Mouse (Mus musculus) WW6 (cell line): ENCODE results near the gene Baz1a.
"Not testable (repeated sequence)": the region's sequence is repeated elsewhere in the genome, so short reads cannot be mapped to it uniquely, and the experiment has no call there.

Source experiments
- DNase-seq: peaks from one replicate; pipeline ENCODE4 v3.0.0-alpha.2; 2013; ENCODE audit warnings: low read depth, low spot score

The Baz1a gene

DNA sequence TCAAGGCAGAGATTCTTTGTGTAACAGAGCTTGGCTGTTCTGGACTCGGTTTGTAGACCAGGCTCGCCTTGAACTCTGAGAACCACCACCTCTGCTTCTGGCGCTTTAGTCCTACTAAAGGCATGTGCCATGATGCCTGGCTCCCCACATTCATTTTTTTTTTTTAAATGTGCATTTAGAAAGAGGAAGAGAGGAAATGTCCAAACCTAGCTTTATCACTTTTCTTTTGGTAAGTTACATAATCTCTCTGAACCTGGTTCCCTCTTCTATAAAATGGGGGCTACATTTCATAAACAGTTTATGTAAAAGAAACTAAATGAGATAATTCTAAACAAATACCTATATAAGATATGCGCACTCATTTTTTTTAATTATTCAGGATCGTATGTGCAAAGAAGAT, 33.2 kb downstream of the Baz1a start:
- no peak for DNase-seq

DNA sequence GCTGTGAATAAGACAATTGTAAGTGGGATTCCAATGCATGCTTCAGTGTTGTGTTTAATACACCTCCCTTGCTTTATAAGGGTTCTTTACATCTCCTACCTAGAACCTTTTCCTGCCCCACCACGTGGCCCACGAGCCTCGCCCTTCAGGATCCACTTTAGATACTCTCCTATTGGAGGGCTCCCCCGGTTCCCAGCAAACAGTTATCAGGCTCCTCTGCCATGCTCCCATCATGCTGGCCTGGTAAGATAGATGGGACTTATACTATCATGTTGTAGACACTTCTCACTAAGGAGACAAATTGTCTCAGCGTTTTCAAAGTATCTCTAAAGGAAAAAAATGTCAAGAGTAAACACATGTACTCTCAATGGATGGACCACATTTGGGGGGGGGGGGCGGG, 33.6 kb downstream of the Baz1a start:
- DNase-seq = no peak

DNA sequence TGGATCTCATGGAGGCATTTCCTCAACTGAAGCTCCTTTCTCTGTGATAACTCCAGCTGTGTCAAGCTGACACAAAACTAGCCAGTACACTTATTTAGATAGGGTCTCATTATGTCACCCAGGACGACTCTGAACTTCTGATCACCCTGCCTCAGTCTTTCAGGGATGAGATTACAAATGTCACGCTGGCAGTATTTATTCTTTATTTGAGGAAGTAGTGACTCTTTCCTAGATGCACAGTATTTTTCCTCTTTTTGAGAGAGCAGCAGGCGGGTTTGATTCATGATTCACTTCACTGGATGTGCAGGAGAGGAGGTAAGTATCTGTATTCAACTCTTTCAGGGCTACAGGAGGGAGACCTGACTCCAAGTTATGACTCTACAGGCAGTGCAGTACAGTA, 45.1 kb downstream of the Baz1a start:
- DNase-seq = no peak

- DNase-seq = no peak
Observed at GRCm38 (mm10) chr12:54965532-54966160, 48.5 kb downstream of the Baz1a start.

DNA sequence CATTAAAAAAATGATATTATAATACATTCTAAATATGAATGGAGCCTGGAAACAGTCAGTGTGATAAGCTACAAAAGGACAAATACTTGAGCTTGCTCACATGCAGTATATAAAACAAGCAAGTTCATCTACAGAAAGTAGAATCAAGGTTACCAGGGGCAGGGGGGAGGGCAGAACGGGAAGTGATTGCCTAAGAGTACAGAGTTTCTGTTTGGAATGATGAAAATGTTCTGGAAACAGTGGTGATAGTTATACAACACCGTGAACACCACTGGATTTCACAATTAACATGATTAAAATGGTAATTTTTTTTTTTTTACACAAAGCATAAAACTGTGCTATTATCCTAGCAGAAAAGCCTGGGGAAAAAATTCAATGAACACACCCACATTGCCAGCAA, 54.6 kb downstream of the Baz1a start:
- no peak for DNase-seq

DNA sequence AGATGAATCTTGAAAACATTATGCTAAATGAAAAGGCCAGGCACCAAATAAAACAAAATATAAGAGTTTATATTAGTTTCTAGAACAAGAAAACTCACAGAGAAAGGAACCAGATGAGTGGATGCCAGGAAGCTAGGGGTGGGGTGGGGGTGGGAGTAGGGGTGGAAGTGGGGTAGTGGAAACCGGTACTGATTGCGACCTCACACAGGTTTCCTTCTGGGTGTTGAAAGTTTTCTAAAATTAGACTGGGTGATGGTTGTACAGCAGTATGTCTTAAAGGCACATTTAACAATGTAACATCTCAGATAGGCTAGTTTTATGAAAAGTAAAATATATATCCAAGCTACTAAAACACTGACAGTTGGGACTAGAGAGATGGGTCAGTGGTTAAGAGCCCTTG, 57.2 kb downstream of the Baz1a start:
- no peak for DNase-seq

DNA sequence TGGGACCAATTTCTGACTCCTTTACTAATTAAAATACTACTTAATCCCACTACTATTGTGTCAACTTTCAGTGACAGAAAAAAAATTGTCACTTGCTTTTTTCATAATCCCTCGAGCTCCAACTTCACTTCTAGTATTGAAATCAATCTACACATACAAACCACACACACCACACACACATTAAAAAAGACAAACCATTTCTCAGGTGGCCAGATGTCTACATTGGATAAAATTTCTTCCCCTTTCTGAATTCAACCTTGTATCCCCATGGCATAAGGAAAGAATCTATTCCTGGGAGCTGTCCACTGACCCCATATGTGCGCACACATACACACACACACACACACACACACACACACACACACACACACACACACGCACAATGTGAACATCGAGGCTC, 57.7 kb downstream of the Baz1a start:
- DNase-seq = no peak

DNA sequence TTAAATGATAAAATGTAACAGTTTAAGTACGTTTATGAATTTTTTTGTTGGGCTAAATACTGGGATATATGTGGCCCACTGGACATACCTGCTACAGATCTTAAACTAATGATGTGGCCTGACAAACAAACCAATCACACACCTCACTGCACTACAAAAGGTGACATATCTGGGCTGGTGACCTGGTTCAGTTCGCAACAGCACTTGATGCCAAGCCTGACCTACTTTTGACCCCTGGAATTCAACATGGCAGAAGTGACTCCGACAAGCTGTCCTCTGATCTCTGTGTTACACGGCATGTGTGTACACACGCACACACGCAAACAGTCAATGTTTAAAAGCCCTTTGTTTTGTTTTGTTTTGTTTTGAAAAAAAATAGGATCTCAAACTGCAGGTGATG, 68.0 kb downstream of the Baz1a start:
- no peak for DNase-seq

GRCm38 (mm10) chr12:54942586-54943157, 71.5 kb downstream of the Baz1a start:
- DNase-seq = not testable (repeated sequence)

DNA sequence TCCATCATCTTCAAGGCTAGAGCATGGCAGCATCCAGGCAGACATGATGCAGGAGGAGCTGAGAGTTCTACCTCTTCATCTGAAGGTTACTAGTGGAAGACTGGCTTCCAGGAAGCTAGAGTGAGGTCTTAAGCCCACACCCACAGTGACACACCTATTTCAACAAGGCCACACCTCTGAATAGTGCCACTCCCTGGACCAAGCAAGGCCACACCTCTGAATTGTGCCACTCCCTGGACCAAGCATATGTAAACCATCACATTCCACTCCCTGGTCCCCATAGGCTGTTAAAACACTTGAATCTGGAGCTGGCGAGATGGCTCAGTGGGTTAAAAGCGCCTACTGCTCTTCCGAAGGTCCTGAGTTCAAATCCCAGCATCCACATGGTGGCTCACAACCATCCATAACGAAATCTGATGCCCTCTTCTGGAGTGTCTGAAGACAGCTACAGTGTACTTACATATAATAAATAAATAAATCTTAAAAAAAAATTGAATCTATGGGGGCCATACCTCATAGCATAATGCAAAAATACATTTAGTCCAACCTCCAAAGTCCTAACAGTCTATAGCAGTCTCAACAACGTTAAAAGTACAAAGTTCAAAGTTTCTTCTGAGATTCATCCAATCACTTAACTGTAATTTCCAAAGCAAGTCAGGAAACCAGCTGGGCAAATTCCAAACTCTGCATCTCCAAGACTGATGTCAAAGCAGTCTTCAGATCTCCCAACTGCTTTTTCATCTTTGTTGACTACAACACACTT, 76.4 kb downstream of the Baz1a start:
- DNase-seq = not testable (repeated sequence)

DNA sequence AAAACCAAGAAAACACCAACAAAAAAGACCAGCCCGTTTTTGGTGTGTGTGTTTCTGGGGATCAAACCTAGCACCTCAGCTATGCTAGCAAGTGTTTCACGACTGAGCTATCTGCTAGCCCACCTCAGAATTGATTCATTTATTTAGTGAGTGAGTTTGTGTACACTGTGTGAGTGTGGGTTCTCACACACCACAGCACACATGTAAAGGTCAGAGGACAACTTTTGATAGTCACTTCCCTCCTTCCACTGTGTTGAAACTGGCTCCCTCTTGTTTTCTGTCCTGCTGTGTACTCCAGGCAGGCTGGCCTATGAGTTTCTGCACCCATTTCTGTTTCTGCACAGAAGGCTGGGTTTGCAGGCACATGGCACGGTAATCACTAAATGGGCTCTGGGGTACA, 103.8 kb downstream of the Baz1a start:
- no peak for DNase-seq

DNA sequence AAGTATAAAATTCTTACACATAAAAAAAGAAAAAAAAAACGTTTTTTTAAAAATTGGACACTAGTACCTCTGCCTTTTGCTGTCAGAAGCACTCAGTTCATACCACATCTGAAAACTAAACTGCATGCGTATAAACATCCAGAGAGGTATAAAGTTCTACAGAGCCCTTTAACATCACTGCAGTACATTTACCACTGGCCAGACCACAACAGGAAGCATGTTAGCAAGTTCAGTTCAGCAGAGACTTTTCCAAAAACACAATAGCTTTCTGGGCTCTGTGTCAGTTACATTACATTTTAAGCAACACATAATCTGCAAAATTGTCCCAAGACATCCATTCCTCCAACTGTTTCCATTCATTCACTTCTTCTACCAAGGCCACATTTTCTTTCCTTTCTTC, 121.6 kb downstream of the Baz1a start:
- DNase-seq = not testable (repeated sequence)

GRCm38 (mm10) chr12:54890426-54890825, 123.7 kb downstream of the Baz1a start:
- no peak for DNase-seq

GRCm38 (mm10) chr12:54887580-54888127, 126.5 kb downstream of the Baz1a start:
- DNase-seq = no peak

DNA sequence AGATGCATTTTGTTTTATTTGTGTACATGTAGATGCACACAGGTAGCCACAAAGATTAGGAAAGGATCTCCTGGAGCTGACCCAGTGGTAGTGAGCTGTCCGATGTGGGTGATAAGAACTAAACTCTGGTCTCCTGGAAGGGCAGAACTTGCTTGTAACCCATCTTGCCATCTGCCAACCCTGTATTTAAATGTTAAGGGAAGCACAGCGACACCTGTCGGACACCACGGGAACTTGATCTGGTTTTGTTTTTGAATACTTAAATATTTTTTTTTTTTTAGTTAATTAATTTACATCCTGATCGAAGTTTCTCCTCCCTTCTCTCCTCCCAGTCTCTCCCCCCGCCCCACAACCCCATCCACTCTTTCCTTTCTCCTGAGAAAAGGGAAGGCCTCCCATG, 134.5 kb downstream of the Baz1a start:
- peak; percentile 33 for DNase-seq

GRCm38 (mm10) chr12:54879211-54879610, 134.9 kb downstream of the Baz1a start:
- DNase-seq = no peak

- no peak for DNase-seq
Observed at GRCm38 (mm10) chr12:54877875-54878274, 136.3 kb downstream of the Baz1a start.

DNA sequence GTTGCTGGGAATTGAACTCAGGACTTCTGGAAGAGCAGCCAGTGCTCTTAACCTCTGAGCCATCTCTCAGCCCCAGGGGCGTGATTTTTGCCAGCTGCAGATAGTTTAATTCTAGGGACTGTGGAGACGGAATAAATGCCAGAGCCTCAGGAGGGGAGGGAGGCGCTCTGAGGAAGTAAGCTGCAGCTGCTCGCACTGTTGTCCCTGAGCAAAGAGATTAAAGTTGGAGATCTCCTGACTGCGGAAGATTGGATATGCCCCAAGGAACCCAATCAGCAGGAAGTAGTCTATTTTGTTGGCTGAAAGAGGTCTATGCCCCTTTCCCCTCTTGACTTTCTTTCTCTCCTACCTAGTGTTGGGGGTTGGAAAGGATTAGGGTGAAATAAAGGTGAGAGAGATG, 137.3 kb downstream of the Baz1a start:
- no peak for DNase-seq

GRCm38 (mm10) chr12:54874711-54875110, 139.4 kb downstream of the Baz1a start:
- no peak for DNase-seq

DNA sequence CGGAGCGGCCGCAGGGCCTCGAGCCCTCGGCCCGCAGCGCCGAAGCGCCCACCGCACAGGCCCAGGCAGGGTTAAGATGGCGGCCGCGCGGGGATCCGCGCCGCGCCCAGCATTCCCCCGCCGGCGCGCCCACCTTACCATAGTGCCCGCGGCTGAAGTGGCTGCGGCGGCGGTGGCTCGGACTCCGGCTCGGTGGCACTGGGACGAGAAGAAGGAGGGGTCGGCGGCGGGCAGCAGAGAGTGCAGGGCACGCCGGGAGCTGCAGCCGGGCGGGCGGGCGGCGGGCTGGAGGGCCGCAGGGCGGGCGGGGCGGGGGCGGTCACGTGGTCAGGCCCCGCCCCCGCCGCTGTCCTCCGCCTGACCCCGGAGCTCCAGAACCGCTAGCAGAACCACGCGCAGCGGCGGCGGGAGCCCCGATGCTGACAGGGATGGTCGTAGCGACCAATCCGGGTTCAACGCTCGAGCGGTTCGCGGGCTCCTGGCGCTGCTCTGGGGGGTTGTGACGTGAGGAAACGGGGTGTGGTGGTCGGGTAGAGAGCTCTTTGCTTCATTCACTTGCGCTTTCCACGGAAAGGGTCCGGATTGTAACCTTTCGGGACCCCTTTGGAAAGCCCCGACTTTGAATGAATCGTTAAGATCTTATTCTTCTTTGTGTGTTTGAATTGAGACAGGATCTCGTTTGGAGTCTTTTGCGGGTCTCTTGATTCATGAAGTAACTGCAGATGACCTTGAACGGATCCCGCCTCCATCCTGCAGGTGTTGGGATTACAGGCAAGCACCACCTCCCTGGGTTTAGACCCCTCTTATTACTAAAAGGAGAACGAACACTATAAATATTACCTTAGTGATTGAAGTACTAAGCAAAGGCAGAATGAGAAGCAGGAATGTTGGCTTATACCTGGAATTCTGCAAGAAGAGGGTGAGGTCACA, 151.3 kb downstream of the Baz1a start, which contains the start of gene Cfl2:
TSS of gene Cfl2 (minus strand) at position 272 of the 930 bp plus-strand sequence.
- peak; percentile 52 for DNase-seq

GRCm38 (mm10) chr12:54861991-54862605, 152.1 kb downstream of the Baz1a start:
- DNase-seq = peak; percentile 13
